Mouse (Mus musculus) embryo, embryonic 11.5 days (tissue): ENCODE data around the gene Anxa4.

Source experiments
- DNase-seq: peaks from one replicate; pipeline ENCODE4 v3.0.0-alpha.2; 2012; ENCODE audit warnings: low read depth, low spot score

Gene Anxa4

DNA sequence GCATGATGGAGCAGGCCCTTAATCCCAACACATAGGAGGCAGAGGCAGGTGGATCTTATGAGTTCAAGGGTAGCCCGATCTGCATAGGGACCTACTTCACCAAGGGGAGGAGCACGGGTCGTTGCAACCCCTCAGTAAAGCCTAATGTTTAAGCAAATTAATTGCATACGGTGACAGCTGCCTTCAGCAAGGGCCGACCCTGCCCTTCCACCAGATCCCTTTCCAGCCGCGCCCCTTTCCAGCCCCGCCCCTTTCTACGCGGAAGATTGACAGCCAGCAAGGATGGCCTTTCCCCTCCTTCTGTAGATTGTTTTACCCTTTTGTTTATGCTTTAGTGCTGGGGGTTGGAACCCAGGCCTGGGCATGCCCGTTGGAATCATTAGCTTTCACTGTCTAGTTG is 8.0 kb upstream of the Anxa4 start:
- no peak for DNase-seq

DNA sequence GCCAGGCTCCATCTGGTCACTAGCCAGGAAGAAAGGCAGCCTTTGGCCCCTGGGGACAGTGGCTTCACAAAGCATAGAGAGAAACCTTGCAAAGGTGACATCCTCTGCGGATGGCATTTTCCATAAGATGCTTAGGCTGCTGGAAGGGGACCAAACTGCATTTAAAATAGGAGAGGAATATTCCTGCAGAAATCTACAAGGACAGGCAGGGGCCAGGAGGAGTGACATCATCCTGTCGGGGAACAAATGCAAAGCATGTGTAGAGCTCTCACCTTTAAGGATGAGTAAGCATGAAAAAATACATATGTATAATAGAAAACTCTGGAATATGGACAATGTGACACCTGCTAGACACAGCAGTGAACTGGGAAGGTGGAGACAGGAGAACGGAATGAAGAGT is 7.1 kb upstream of the Anxa4 start:
- no peak for DNase-seq

DNA sequence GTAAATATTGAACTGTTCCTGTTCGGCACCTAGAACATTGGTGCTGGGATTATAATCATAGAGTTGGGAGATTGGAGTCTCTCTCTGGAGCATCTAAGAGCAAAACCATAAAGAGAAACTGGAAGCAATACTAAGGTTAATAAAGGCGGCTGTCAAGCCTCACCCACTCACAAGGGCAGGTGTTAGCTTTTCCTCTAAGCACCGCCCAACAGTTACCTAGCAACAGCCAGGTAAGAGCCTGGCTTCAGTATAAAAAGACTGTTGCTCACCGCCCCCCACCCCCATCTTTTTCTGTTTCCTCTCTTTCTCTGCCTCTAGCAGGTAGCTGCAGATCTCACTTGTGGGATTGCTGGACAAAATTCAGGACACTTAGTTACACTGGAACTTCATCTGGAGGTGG is 4.1 kb upstream of the Anxa4 start:
- DNase-seq: no peak

DNA sequence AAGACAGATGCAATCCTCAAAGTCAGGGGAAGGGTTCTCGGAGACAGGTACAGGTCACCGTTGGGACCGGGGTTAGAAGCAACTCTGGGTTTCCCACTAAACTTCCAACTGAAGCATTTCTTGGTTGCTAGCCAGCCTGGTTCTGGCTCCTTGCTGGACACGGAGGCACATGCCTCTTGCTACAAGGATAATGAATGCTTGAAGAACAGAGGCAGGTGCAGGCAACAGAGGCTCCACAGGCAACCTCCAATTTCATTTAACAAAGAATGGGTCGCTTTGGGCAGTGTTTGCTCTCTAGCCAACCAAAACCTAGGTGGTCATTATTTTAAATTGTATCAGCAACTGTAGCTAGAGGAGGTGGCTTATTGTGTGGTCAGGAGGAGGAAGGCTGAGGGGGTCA is 573 bp upstream of the Anxa4 start:
- no peak for DNase-seq

DNA sequence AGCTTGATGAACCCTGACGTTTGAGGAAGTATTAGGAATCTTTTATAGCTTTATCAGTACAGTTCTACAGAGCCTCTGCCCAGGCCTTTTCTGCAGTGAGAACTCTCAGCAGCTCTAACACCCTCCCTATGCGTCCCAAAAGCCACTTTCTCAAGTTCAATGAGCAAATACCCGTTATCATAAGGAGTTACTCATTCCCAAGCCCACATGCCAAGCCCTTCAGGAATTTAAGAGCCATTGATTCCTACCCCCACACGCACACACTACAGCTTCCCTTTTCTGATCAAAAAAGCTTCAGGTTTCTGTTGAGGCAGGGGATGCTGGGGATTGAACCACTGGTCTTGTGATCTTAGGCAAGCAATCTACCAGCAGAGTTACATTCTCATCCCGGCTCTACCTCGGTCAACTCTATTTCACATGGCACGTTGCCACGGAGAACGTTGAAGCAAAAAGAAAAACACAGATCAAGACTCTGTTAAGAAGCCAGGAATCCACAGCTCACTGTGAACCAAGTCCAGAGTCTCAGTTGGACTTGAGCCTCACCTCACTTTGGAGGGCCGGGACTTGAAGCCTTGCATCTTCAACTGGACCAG is 2.9 kb downstream of the Anxa4 start:
- no peak for DNase-seq

DNA sequence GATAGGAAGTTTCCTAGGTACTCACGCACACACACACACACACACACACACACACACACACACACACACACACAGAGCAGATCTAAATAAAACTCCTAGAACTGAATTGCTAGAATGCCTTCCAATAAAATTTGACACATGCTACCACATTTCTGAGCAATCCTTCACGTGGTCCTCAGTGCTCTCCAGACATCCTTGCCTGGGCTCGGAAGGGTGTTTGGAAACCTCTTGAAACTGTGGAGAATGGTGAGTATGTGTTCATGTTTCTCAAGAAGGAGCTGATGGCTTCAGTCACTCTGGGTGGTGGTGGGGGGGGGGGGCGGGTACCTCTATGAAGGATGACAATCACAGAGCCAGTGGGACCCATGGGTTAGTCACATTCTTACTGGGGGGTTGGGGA is 5.1 kb downstream of the Anxa4 start:
- no peak for DNase-seq

DNA sequence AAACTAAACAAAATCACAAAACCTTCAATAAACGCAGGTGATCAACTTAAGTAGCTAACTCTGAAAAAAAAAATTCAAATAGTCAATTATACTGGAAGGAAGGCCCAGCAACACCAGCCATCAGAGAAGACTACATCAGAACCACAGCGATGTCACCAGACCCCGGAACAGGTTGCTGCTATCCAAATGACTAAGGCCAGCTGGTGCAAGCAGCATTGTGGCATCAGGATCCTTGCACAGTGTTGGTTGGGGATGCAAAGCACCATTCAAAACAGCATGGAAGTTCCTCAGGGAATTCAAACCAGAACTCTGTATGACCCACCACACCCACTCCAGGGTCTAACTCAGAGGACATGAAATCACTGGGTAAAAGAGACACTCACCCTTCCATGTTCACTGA is 6.8 kb downstream of the Anxa4 start:
- no peak for DNase-seq

DNA sequence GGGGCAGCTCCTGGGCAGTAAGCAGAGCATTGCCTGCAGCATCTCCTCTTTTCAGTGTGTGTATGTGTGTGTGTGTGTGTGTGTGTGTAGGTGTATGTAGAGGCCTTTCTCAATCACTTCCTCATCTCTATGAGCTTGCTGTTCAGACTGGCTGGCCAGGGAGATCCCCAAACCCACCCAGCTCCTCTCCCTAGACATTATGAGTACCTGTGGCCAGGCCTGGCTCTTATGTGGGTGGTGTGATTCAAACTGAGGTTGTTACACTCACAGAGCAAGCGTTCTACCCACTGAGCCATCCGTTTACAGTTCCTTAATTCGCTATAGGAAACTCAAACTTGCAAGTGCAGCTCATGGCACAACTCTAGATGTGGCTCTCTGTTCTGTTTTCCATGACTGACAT is 8.6 kb downstream of the Anxa4 start:
- no peak for DNase-seq

DNA sequence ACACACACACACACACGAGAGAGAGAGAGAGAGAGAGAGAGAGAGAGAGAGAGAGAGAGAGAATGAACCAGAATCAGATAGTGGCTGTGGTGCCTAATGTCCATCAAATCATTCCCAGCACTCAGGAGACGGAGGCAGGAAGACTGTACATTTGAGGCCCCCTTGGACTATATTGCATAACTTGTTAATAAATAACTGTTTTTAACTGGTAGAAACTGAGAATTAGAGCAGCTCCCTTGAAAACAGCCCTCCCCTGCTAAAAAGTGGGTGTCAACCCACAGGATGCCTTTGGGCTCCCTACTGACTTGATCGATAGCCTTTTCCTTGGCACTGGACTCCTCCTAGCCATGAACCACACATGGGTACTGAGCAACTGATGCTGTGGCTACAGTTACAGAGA is 11.0 kb downstream of the Anxa4 start:
- DNase-seq: no peak

DNA sequence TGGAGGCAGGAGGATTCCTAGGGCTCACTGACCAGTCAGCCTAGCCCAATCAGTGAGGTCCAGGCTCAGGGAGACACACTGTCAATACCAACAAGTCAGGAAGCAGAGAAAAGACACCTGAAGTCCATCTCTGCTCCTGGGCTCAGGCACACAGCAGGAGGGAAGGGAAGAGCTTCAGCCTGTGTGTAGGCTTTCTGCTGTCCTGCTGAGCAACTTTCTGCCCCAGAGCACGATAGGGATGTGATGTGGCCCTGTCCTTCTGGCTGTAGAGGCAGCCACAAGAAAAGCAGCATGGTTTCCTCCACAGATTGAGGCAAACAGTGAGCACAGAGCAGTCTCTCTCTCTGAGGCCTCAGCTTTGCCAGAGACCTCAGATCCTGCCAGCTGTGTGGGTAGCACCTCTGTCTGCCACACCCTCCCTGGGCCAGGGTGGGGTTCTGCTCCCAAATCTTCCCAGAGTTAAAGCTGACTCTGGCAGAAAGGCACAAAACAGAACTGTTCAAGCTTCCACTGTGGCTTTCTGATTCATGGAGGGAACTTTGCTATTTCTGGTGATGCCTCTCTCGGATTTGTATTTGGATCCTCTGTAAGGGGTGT is 11.9 kb downstream of the Anxa4 start:
- DNase-seq: no peak

DNA sequence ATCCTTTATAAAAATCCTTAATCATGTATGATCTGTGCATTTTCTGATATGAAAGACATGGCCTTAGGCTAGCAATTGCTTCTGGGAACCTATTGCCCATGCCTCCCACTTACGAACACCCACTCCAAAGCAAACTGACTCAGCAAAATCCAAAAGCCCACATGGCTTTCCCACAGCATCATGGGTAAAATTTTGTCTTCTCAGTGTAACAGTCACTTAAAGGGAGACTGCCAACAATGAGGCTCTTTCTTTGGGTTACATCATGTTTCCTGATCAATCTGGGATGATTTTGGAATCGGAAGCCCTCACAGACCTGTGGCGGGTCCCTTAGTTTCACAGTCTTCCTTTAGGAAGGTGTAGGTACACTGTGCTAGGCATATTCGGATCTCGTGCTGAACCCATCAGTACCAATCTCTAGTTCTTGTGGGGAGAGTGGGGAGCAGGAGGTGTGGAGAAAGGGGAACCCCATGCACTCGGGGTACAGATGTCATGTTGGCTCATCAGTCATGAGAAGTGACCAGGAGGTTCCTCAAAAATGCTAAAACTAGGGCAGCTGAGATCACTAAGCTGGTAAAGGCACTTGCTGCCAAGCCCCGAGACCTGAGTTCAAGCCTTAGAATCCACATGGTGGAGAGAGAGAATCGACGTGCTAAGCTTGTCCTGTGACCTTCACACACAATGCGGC is 14.3 kb downstream of the Anxa4 start:
- DNase-seq: no peak

DNA sequence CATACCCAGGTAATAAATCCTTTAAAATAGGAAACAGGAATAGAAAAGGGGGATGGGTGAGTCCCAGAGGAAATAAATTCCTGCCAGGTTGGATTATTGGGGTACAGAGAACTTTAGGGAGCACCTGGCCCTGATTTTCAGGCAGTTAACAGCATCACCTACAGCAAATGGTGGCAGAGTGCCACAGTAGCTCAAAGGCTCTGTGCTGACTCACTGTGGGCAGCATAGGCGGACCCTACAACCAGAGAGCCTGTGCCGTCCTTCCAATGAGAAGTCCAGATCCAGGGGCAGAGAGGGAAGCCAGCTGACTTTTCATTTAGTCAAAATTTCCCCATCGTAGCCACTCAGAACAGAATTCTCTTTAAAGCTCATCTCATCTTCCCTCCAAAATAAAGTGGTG is 16.2 kb downstream of the Anxa4 start:
- no peak for DNase-seq

DNA sequence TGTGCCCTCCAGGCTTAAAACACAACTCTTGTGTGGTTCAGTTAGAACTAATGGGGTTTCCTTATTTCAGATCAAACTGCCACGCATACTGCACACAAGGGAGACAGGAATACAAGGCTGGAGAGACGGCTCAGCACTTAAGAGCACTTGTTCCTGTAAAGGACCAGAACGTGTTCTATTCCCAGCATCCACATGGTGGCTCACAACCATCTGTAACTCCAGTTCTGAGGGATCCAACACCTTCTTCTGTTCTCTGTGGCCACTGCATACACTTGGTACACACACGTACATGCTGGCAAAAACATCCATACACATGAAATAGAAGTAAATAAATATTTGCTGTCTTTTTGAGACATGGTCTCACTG is 16.7 kb downstream of the Anxa4 start:
- DNase-seq: no peak

DNA sequence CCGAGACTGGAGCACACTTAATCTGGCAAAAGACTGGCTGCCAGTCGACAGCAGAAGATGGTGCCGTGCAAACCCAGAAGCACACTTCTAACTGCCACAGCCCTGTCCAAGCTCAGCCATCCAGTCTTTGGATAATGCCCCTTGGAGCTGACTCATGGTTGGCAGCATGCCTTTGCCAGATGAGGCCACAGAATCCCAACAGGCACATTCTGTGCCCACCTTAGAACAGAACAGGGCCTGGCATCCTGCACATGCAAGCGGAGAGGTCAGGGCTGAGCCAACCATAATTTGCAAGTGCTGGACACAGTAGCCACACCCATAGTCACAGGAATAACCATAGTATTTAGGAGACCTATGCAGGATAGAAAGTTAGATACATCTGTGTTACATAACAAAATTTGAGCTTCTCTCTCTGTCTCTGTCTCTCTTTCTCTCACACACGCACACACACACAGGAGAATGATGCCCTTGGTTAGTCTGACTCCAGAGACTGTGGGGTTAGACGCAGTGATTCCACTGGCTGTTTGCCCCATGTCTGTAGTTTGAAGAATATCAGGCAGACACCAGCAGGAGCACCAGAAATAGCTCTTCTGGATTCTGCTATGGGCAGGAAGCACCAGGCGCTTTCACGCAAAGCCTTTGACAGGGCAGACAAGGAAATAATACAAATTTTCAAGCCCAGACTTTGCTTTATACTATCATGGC is 17.2 kb downstream of the Anxa4 start:
- DNase-seq: no peak

DNA sequence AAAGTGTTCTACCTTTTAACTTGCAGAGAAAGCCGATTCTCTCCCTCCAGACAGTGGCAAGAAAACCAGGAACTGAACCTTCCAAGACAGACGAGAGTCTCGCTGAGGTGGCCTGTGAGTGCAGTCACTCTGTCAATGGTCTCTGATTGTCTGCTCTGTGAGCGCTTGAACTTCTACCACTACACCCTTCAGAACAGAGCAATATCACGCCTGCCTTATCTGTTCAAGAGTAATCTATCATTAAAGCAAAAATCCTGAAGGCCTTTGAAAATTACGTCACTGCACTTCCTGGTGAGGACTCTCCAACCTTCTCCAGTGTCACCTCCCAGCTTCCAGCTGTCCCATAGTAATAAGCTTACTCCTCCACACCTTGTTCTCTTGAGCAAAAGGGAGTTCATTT is 18.4 kb downstream of the Anxa4 start:
- DNase-seq: no peak

DNA sequence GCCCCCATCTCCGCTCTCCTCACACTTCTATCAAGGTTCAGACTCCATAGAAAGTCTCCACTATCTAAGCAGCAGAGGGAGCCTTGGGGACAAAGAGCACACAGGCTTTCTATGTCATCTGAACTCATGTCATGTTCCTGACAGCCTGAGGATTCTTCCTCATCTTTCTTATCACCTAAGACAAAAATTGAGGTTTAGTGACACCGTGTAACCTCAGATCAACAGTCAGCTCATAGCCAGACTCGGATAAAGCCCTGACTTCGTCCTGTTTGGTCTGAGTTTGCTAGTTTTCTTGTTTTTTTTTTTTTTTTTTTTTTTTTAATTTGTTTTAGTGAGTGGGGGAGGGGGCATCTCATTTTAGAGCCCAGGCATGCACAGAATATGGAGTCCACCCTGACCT is 19.6 kb downstream of the Anxa4 start:
- no peak for DNase-seq

DNA sequence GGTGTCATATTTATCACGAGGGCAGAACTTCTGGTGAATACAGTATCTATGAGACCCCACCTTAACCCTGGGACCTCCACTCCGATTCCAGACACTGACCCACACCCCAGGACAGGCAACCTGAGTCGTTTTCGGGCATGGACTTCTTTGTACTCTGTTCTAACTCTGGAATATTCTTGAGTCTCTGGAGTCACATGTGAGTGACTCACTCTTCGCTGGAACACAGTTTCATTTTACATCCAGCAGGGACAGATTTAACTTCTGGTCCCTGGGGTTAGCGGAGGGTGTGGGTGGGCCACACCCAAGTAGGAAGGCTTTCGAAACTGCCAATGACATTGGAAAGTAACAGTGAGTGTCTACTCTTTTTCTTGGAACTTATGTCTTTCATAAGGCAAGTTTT is 20.8 kb downstream of the Anxa4 start:
- DNase-seq: no peak

DNA sequence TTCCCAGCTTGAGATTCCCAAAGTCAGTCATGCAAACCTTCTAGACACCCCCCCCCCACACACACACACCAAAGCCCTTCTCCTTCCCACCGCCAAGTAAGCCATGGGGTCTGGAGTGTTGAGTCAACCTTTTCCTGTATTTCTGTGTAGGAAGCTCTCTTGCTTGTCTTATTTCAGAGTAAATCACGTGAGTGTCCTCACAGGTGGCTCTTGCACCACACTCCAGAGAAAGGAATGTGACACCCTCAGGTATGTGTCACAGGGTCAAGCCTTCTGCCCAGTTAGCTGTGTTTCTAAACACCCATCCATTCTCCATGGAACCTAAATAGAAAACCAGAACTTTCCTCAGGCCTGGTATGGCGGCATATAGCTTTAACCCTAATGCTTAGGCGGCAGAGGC is 24.4 kb downstream of the Anxa4 start:
- no peak for DNase-seq

DNA sequence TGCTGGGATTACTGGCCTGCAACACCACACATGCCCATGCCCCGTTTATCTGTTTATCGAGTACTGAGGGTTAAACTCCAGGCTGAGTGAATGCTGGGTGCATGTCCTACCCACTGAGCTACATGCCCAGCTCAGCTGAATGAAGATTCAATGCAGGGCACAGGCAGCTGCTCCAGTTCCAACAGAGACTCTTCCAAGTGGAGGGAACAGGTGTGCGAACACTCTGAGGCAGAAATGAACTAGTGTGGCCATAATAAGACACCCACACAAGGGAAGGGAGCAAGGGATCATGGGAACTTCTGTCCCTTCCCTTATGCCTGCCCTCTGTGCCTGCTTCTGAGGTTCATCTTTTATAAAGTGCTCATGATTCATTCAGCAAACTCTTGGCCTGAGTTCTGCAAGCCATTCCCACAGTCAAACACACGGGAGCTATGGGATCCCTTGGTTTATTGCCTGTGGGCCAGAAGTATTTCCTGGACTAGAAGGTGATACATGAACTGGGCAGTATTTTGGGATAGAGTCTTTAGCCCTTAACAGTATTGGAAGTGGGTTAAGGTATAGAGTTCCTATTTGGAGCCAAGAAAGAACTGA is 25.1 kb downstream of the Anxa4 start:
- DNase-seq: no peak

DNA sequence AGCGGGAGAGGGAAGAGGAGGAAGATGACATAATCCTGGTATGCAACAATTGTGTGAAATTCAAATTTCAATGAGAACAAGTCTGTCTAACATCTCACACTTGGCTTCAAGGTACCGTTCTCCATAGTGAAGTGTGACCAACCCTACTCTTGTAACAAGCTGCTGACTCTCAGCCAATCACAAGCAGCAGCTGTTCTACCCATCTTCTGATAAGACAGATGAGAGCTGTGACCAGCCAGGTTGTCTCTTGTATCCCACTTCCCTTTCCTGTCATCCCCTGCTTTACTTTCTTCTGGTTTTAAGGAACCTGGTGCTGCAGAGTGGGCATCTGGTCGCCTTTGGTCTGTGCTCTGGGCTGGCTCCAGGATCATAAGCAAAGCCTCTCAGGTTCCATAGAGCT is 25.9 kb downstream of the Anxa4 start:
- DNase-seq: no peak

DNA sequence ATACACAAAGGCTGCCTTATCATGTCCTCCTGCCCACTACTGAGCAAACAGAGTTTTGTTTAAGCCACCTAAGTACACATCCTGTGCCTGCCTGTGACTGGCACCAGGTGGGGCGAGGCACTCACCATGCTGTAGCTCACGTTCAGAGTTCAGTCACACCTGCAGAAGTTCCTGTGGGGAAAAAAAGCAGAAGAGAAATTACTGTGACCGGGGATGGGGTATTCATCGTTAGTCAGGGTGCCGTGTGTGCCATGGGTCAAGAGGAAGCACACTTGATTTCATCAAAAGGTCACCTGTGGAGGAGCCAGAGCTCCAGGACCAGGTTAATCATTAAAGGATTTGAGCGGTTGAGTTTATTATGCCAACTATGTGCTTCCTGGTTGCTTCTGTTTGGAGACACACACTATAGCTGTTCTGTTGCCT is 27.7 kb downstream of the Anxa4 start:
- DNase-seq: no peak

DNA sequence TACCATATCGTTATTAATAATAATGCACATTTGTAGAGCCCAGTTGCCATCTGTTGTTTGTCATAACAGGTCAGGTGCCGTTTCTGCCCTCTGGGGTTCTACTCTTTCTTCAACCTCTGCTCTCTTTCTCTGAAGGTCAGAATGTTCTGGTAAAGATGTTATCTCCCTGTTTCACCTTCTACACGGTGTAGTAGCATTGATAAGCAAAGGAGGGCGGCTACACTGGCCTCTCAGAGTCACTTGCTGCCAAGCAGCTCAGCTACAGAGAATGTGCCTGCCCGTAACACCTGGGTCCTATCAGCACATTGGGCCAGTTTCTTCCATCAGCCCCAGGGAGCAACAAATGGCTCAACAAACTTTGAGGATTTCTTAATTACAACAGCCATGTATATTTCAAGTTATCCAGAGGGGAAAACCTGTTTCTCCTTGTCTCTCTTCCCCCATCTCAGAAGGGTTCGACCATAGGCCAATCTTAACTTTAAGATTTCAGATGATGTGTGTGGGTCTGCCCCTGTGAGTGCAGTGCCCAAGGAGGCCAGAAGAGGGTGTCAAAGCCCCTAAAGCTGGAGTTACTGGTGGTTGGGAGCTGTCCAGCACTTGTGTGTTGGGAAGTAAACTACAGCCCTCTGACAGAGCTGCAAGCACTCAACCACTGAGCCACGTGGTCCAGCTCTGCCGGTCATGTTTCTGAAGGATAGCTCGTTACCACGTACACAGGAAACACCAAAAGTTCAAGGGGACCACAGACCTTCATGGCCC is 39.1 kb downstream of the Anxa4 start:
- DNase-seq: no peak
